Comparison of ENCODE assay signal across 23 mouse cellular contexts in genomic region chr2:34833624-34834023, GRCm38 (mm10). TPM values are rescaled to one million over a fixed set of nuclear protein-coding genes. Genes with fewer than 3 reads are reported as not detected.
"Had no signal": no experiment of that assay in that cellular context is flagged by ENCODE, and none has a peak within 500 bp of the region (broad histone marks: within the 10 kb centered on the region; RNA-seq: fewer than 3 reads in every experiment).

No protein-coding gene starts in this region.

- H3K4me3 ChIP-seq: midbrain, embryonic 10.5 days; midbrain, embryonic 12.5 days; myocyte; neural tube, embryonic 13.5 days had no signal

- DNase-seq: lung, adult 18-20 months; lung, embryonic 14.5 days; lung, postnatal 10 days; lung, postnatal 4 days; midbrain, embryonic 14.5 days; right cerebral cortex, postnatal 14 days; spleen, adult 18-20 months; thymus, adult 18-20 months; thymus, postnatal 14 days; thymus, postnatal 36 days had no signal

- H3K4me1 ChIP-seq: midbrain, embryonic 10.5 days; midbrain, embryonic 12.5 days; neural tube, embryonic 13.5 days had no signal

- H3K9me3 ChIP-seq: midbrain, embryonic 12.5 days; neural tube, embryonic 13.5 days had no signal

- H3K36me3 ChIP-seq: midbrain, embryonic 10.5 days; midbrain, embryonic 12.5 days; neural tube, embryonic 13.5 days had no signal

- H3K27me3 ChIP-seq: midbrain, embryonic 12.5 days had no signal

- H3K9ac ChIP-seq: lung, embryonic 14.5 days; midbrain, embryonic 12.5 days; neural tube, embryonic 13.5 days had no signal

- H3K27ac ChIP-seq: midbrain, embryonic 10.5 days; midbrain, embryonic 12.5 days; neural tube, embryonic 13.5 days had no signal

RNA-seq across cellular contexts. Expression of gene Gm34653, which starts 0.8 kb away (rescaled TPM):
- total RNA-seq: megakaryocyte, adult 5-6 weeks; neutrophil, adult 5-6 weeks had no signal
- polyA plus RNA-seq: liver, embryonic 16.5 days; lung, embryonic 14.5 days; lung, embryonic 16.5 days; midbrain, embryonic 10.5 days; midbrain, embryonic 14.5 days; midbrain, embryonic 16.5 days; myocyte; neural tube, embryonic 11.5 days; neural tube, embryonic 13.5 days; stomach, embryonic 14.5 days; stomach, embryonic 16.5 days had no signal

RNA-seq across cellular contexts. Expression of gene Cutal, which starts 40.6 kb away (rescaled TPM):
- total RNA-seq: megakaryocyte, adult 5-6 weeks; megakaryocyte-erythroid progenitor cell, adult 5-6 weeks; neutrophil, adult 5-6 weeks had no signal
- polyA plus RNA-seq: myocyte; neural tube, embryonic 11.5 days had no signal
